Mouse (Mus musculus) large intestine, adult 2 months (tissue): ENCODE data around the gene Ndc80. TPM values are rescaled to one million over a fixed set of nuclear protein-coding genes. Genes with fewer than 3 reads are reported as not detected.
A peak's percentile ranks its signal among the peaks of the same experiment; 100 is the strongest.
"Not testable (repeated sequence)": the region's sequence is repeated elsewhere in the genome, so short reads cannot be mapped to it uniquely, and the experiment has no call there.

Experiments used
- DNase-seq: peaks from one replicate; pipeline ENCODE4 v3.0.0-alpha.2; 2012; ENCODE audit warnings: low read depth, low spot score
- WGBS: fragments of 180-500 bp; shearing (Covaris S2); methylation state at CpG from one replicate; pipeline ENCODE4 v1.1.7; 2018; 5-methylcytosine and 5-hydroxymethylcytosine counted together
- polyA plus RNA-seq: library from polyadenylated mRNA; depleted of rRNA; stranded (reverse); fragments of >200 nt; gene quantifications from 2 replicates; pipeline ENCODE4 v1.2.3, GENCODE M21; 2012; rRNA removed

The Ndc80 gene
- polyA plus RNA-seq, 1 experiment, result 0.84 TPM

GRCm38 (mm10) chr17:71483418-71484060, 43.1 kb downstream of the Ndc80 start:
- 92% methylated on average over 7 of the region's 7 CpGs for WGBS
- no peak for DNase-seq

GRCm38 (mm10) chr17:71479381-71479901, 47.2 kb downstream of the Ndc80 start:
- 26% methylated on average over 5 of the region's 5 CpGs for WGBS
- DNase-seq, result no peak

- no peak for DNase-seq
- 96% methylated on average over 8 of the region's 8 CpGs for WGBS
These were observed 49.2 kb downstream of the Ndc80 start for GRCm38 (mm10) chr17:71477481-71477880.

GRCm38 (mm10) chr17:71476346-71477020, 50.2 kb downstream of the Ndc80 start:
- whole genome bisulfite sequencing, result 54% methylated on average over 7 of the region's 7 CpGs
- peak; percentile 61 for DNase-seq

GRCm38 (mm10) chr17:71475705-71476089, 51.0 kb downstream of the Ndc80 start:
- WGBS, result under 1% methylated on average over 31 of the region's 31 CpGs
- DNase-seq, result no peak

GRCm38 (mm10) chr17:71474762-71475704, 51.6 kb downstream of the Ndc80 start, which contains the start of gene Smchd1:
Gene Smchd1, minus strand, starts transcription at chr17:71475343.
- peak; percentile 57 for DNase-seq
- under 1% methylated on average over 106 of the region's 109 CpGs for WGBS

GRCm38 (mm10) chr17:71474128-71474527, 52.5 kb downstream of the Ndc80 start:
- WGBS, result 14% methylated on average over 8 of the region's 8 CpGs
- DNase-seq, result no peak

GRCm38 (mm10) chr17:71471261-71471660, 55.4 kb downstream of the Ndc80 start:
- DNase-seq, result no peak
- WGBS, result 46% methylated on average over 2 of the region's 2 CpGs

GRCm38 (mm10) chr17:71460312-71460711, 66.3 kb downstream of the Ndc80 start:
- WGBS, result 91% methylated on average over 3 of the region's 3 CpGs
- no peak for DNase-seq

- 95% methylated on average over 2 of the region's 2 CpGs for WGBS
- DNase-seq, result no peak
These were observed 66.8 kb downstream of the Ndc80 start, which contains the start of gene Gm4707 for GRCm38 (mm10) chr17:71459818-71460217. Gene Gm4707, minus strand, starts transcription at chr17:71459918.

GRCm38 (mm10) chr17:71457361-71457760, 69.3 kb downstream of the Ndc80 start:
- not testable (repeated sequence) for DNase-seq
- 95% methylated on average over 6 of the region's 6 CpGs for WGBS

Other genes with a start within 250 kb of the Ndc80 start
- 0.84 and 0.91 TPM in 2 replicates for gene Emilin2, start 214.9 kb downstream of the Ndc80 start, polyA plus RNA-seq
- gene Gm4707, start 66.9 kb downstream of the Ndc80 start, polyA plus RNA-seq, result 0.24 and 0.91 TPM in 2 replicates
- 6.1 and 9.3 TPM in 2 replicates for gene Smchd1, start 51.5 kb downstream of the Ndc80 start, polyA plus RNA-seq
- gene Spdya, start 25.2 kb upstream of the Ndc80 start, polyA plus RNA-seq, result not detected in 2 replicates
- 6.8 and 11.0 TPM in 2 replicates for gene Wdr43, start 89.0 kb upstream of the Ndc80 start, polyA plus RNA-seq
- gene Togaram2, start 146.4 kb upstream of the Ndc80 start, polyA plus RNA-seq, result 0.27 and 0.29 TPM in 2 replicates
- gene Pcare, start 226.0 kb upstream of the Ndc80 start, polyA plus RNA-seq, result not detected in 2 replicates
- gene Clip4, start 241.6 kb upstream of the Ndc80 start, polyA plus RNA-seq, result 1.7 and 2.4 TPM in 2 replicates